Mouse (Mus musculus) stomach, postnatal 0 days (tissue): Measurements from ENCODE around the gene Pdzrn3.

Source experiments
- CTCF ChIP-seq: IDR thresholded peaks from 2 replicates; pipeline ENCODE4 v1.5.1; 2016; ENCODE audit warnings: antibody characterized with exemption, low read depth, mild to moderate bottlenecking, moderate library complexity
- EP300 ChIP-seq: optimal IDR thresholded peaks from 2 replicates; pipeline ENCODE3; 2016; ENCODE audit warnings: antibody characterized with exemption

GRCm38 (mm10) chr6:101311446-101311845 is 66.3 kb downstream of the Pdzrn3 start:
- TF ChIP-seq CTCF (no peak), EP300 (no peak)
